Mouse (Mus musculus) frontal cortex, postnatal 25 days (tissue): ENCODE results near the gene Elk3.

Experiments
- DNase-seq, 2 experiments: peaks; one replicate each; pipeline ENCODE4 v3.0.0; 2022; ENCODE audit warnings: low spot score in 2 of 2

Gene Elk3

GRCm38 (mm10) chr10:93239201-93239806 is 71.6 kb downstream of the Elk3 start:
- DNase-seq = no peak

DNA sequence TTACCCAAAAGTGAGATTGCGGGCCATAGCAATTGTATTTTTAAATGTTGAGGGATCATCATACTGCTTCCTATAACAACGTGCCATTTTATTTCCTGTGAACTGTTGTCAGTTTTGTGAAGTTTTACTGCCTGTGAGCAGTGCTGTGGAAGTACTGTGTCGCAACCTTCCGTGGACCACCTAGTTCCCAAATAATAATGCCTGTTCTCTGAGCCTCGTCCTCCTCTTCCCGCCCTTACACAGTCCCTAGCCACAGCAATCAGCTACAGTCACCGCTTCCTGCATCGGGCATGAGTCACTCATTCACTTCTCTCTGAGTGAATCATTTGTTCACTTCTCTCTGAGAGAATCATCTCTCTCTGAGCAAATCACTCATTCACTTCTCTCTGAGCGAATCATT is 76.2 kb downstream of the Elk3 start:
- no peak for DNase-seq

DNA sequence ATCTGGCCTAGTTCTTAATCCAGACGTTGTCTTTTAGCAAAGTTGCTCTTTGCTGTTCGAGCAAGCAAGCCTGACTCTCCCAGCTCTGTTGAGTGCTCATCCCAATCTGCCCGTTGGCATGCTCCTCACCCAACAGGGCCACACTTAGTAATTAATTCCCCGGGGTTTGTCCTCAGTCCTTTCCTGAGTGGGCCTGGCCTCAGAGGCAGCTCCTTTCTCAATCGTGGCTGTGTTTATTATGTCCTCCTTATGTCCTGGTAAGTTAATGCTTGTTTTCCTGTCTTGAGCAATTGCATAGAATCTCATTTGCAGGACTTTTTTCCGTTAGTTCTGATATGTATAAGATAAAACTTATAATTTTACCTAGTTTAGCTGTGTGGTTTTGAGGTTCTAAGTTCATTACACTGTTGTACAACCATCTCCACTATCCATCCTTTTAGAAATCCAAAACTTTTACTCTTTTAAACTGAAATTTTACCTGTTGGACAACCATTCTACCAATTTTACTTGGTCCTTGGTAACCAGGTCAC is 77.2 kb downstream of the Elk3 start:
- DNase-seq = no peak

- no peak for DNase-seq
These were observed 79.0 kb downstream of the Elk3 start for GRCm38 (mm10) chr10:93231893-93232292.

- DNase-seq = no peak
These were observed 79.4 kb downstream of the Elk3 start for GRCm38 (mm10) chr10:93231490-93231889.

DNA sequence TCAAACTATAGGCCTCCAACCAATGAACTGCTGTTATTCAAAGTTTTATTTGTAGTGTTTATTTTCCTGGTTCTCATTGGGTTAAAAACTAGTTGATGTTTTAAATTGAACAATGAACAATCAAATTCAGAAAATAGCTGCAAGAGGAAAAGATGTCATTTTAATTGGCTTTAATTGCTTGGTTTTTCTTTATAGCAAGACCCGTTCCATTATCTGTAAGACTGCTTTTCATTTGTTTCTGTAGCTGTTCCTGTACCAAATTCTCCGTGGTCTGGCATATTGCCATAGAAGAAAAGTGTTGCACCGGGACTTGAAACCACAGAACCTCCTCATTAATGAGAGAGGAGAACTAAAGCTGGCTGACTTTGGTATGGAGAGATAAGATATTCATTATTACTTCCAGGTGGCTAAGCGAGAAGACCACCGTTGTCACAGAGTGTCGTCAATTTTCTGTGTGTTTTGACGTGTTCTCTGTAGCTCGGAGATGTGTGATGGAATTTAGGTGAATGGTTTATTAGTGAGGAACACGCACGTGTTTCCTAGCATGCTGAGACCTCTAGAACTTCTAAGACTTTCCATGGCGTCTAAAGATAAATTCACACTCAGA is 82.4 kb downstream of the Elk3 start:
- DNase-seq = no peak

- DNase-seq = no peak
These were observed 83.0 kb downstream of the Elk3 start for GRCm38 (mm10) chr10:93227921-93228320.

GRCm38 (mm10) chr10:93225751-93226150 is 85.2 kb downstream of the Elk3 start:
- no peak for DNase-seq

DNA sequence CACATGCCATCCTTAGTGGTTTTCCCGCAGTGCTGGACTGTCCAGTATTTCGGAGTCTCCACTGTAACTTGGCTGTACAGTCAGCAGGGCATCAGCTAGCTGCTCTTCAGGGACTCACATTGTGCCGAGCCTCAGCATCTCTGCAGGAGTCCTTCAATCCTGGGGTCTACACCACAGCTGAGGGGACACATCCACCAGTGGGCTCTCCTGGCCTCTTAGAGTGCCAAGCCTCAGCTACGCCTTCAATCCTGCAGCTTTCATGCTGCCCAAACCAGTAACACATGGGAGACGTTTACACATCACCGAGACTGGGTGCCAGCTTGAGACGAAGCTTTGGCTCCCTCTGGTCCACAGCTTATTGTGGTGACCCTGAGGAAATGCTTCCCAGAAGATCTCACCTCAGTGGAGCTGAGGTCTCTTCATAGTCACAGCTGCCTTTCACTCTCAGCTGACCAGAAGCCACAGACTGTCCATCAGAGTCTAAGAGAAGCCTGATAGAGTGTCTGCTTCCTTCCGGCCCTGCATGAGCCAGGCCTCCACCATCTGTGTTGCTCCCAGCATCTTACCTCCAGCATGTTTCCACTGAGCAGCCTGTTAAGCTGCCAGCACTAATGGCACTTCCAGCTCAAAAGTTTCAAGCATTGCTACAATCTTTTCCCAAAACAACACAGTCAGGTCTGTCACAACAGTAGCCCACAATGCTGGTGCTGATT is 95.7 kb downstream of the Elk3 start:
- no peak for DNase-seq

DNA sequence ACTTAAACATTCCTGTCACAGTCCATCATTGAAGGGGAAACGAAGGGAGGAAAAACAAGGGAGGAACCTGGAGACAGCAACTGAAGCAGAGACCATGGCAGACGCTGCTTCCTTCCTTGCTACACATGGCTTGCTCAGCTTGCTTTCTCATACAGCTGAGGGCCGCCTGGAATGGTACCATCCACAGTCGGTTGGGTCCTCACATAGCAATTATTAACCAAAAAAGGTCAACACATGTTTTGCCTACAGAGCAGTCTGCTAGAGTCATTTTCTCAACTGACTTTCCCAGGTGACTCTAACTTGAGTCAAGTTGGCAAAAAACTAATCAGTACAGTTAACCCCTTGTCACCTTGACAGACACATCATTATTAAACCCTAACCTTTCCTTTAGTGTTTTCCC is 96.7 kb downstream of the Elk3 start:
- DNase-seq = no peak

DNA sequence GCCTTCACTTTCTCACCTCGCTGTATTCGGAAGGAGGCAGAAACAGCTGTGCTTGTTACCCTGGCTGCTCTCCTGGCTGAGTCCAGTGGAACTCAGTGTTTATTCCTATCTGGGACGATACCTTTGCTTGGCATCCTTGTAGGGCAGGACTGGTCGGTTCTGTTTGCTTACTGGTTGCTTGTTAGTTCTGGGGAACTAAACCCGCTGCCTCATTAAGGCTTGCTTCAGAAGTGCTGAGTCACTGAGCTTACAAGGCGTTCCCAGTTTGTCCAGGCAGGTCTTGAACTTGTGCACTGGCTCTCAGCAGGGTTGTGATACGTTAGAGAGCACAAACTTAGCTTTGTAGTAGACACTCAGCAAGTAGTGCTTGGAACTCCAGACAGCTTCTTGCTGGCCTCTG is 97.6 kb downstream of the Elk3 start:
- no peak for DNase-seq

- DNase-seq = no peak
These were observed 98.2 kb downstream of the Elk3 start for GRCm38 (mm10) chr10:93212699-93213098.

DNA sequence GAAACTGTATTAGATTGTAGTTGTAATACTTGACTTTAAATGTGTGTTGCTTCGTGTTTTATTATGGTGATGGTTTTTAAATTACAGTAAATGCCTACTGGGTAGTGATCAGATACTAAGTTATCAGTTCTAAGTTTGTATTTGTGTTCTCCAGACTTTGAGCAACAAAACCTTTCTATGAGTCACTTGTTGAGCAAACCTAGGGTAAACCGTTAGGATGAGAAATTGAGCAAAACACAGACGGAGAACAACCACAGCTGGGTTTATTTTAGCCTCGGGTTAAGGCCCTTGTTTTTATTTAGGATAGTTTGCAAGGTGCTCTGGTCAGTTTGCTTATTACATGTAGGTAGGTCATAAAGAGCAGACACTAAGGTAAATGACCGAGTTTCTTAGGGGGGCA is 103.8 kb downstream of the Elk3 start:
- no peak for DNase-seq

DNA sequence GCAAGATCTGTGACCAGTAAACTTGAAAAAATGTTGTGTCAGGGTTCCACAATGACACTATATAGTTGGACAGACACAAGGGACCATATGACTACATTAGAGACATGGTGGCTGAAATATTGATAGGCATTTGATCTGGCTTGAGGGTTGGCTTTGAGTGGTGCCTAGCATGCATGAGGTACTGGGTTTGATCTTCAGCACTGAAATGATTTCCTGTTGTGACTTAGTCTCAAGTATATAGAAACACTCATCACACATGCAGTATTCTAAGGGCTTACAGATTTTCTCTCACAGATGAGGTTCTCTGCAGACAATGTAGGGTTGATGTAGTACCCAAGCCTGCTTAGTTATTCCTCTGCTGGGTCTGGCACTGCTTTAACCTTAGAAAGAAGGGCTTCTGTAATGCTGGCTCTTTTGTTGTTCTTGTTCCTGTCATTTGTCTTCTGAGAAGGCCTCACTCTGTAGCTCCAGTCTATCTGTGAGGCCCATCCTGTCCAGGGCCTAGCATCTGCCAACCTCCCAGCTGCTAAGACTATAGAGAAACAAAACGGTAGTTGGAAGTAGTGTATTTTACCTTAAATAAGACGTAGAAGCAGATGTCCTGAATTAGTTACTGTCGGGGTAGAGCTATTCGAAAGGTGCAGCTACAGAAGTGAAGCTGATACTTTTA is 105.5 kb downstream of the Elk3 start:
- no peak for DNase-seq

- no peak for DNase-seq
These were observed 109.0 kb downstream of the Elk3 start for GRCm38 (mm10) chr10:93201846-93202458.

DNA sequence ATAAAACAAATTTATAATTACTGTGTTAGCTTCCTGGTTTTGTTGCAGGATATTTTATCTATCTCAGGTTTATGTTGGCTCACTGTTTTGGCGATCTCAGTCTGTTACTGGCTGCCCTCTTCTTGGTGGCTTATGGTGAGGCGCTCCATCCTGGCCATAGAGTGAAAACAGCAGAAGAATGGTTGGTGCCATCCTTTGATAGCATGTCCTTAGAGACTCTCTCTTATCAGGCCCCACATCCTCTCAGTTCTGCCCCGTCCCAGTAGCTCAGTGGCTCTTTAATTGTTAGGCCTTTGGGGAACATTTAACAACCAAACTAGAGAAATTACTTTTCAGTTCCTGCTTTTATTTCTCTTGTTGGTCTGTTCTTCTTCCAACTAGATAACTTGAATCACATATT is 112.0 kb downstream of the Elk3 start:
- DNase-seq = no peak
